Mouse (Mus musculus): Measurements from ENCODE around the gene Kcnk2. TPM values are rescaled to one million over a fixed set of nuclear protein-coding genes. Genes with fewer than 3 reads are reported as not detected.
A peak's percentile ranks its signal among the peaks of the same experiment; 100 is the strongest.

Gene Kcnk2
- polyA plus RNA-seq, 1 experiment from 2014 or later, result 0.32 TPM

GRCm38 (mm10) chr1:189343301-189344251, 58.5 kb downstream of the Kcnk2 start:
- Histone ChIP-seq H3K27ac (replicated peaks in 1 of 2; ENCODE audit: control insufficient read depth in 1 of 2, insufficient read depth in 1 of 2, low read depth in 2 of 2, low read length in 2 of 2) (no peak overlapping the region), H3K4me2 (ENCODE audit: low read length) (peak overlapping the region; percentile 100), H3K4me3 (ENCODE audit: control insufficient read depth in 1 of 2, insufficient read depth in 1 of 2, low read depth in 1 of 2, low read length in 2 of 2) (peak overlapping the region; percentile 41 to 64), H3K27me3 (ENCODE audit: control insufficient read depth, insufficient read depth, low read length) (peaks cover 31% of the 10 kb centered on the region), H3K4me1 (ENCODE audit: control insufficient read depth in 2 of 2, insufficient read depth in 2 of 2, low read length in 2 of 2) (peaks cover 4 to 10% of the 10 kb centered on the region in 2 experiments; a peak in 2 of 4 replicates), H3K36me3 (ENCODE audit: control insufficient read depth, insufficient read depth, low read length) (no peaks in the 10 kb centered on the region), H3K9me3 (ENCODE audit: control insufficient read depth, low read length) (no peaks in the 10 kb centered on the region), H3K9ac (ENCODE audit: low read length) (peak overlapping the region; percentile 73)
- 2% methylated on average over 69 of the region's 82 CpGs for WGBS
- ATAC-seq (ENCODE audit: insufficient number of reproducible peaks, insufficient read depth, low FRiP score, low read depth), result peak; percentile 46; the same call in 1 of the 2 replicates

DNA sequence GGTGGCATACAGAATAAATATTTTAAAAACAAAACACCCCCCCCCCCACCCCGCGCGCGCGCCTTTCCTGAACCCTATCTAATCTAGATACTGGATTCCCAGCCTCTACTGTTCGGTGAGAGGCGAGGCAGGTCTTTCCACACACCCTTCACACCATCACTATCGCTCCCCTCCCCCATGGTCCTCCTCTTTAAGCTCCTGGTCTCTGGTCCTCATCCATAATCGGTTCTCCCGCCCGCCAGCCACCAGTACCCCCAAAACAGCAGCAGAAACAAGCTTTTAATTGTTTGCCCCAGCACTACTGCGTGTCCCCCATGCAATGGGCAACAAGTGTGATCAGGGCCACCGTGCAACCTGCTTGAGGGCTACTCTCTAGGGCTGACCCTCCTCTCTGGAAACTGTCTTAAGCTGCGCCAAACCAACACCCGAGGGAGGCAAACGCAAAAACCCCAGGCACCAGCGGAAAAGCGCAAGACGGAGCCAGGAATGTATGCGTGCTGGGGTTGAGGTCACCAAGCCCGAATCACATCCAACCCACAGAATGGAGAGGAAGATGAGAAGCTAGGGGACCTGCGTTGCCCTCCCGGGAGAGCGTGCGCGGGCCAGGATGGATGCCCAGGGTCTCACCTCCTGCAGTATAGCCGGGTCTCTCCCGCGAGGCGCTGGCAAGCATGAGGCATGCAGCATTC, 59.5 kb downstream of the Kcnk2 start:
- WGBS, result 1% methylated on average over 30 of the region's 30 CpGs
- no peak overlapping the region for H3K9ac ChIP-seq (ENCODE audit: low read length)
- H3K4me1 ChIP-seq (ENCODE audit: control insufficient read depth in 2 of 2, insufficient read depth in 2 of 2, low read length in 2 of 2), result peaks cover 4 to 10% of the 10 kb centered on the region in 2 experiments; a peak in 2 of 4 replicates

GRCm38 (mm10) chr1:189341381-189341917, 60.6 kb downstream of the Kcnk2 start:
- peaks cover 31% of the 10 kb centered on the region for H3K27me3 ChIP-seq (ENCODE audit: control insufficient read depth, insufficient read depth, low read length)
- ATAC-seq (ENCODE audit: insufficient number of reproducible peaks, insufficient read depth, low FRiP score, low read depth), result no peak

More for the DNA sequence above, 59.5 kb downstream of the Kcnk2 start:
- Histone ChIP-seq H3K27me3 (ENCODE audit: control insufficient read depth, insufficient read depth, low read length) (peaks cover 31% of the 10 kb centered on the region), H3K4me3 (ENCODE audit: control insufficient read depth in 1 of 2, insufficient read depth in 1 of 2, low read depth in 1 of 2, low read length in 2 of 2) (peak overlapping the region; percentile 16 to 64), H3K27ac (replicated peaks in 1 of 2; ENCODE audit: control insufficient read depth in 1 of 2, insufficient read depth in 1 of 2, low read depth in 2 of 2, low read length in 2 of 2) (no peak overlapping the region), H3K36me3 (ENCODE audit: control insufficient read depth, insufficient read depth, low read length) (no peaks in the 10 kb centered on the region), H3K4me2 (ENCODE audit: low read length) (peak overlapping the region; percentile 100), H3K9me3 (ENCODE audit: control insufficient read depth, low read length) (no peaks in the 10 kb centered on the region)
- ATAC-seq (ENCODE audit: insufficient number of reproducible peaks, insufficient read depth, low FRiP score, low read depth), result no peak

DNA sequence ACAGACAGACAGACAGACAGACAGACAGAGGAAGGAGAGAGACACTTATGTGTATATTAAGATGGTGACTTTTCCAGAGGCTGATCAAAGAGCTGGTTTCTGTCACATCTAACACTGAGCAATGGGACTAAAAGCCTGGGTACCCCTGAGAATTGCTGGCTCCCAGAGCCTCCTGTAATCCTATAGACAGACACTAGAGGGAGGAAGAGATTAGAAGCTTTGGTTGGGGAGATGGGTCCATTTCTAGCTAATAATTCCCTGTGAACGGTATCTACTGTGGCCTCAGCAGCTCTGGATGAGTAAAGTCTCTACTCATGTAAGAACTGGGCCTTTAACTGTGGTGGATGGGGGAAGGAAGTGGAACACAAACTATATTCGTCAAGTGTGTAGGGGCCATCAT, 86.2 kb downstream of the Kcnk2 start:
- Histone ChIP-seq H3K4me3 (ENCODE audit: control insufficient read depth in 1 of 2, insufficient read depth in 1 of 2, low read depth in 1 of 2, low read length in 2 of 2) (no peak overlapping the region), H3K27ac (replicated peaks in 1 of 2; ENCODE audit: control insufficient read depth in 1 of 2, insufficient read depth in 1 of 2, low read depth in 2 of 2, low read length in 2 of 2) (no peak overlapping the region), H3K4me1 (ENCODE audit: control insufficient read depth in 2 of 2, insufficient read depth in 2 of 2, low read length in 2 of 2) (peaks cover 6 to 8% of the 10 kb centered on the region in 2 experiments), H3K36me3 (ENCODE audit: control insufficient read depth, insufficient read depth, low read length) (no peaks in the 10 kb centered on the region), H3K9me3 (ENCODE audit: control insufficient read depth, low read length) (no peaks in the 10 kb centered on the region), H3K27me3 (ENCODE audit: control insufficient read depth, insufficient read depth, low read length) (no peaks in the 10 kb centered on the region), H3K4me2 (ENCODE audit: low read length) (no peak overlapping the region), H3K9ac (ENCODE audit: low read length) (no peak overlapping the region)
- 58% methylated on average over 2 of the region's 2 CpGs for WGBS
- no peak for ATAC-seq (ENCODE audit: insufficient number of reproducible peaks, insufficient read depth, low FRiP score, low read depth)

More at GRCm38 (mm10) chr1:189341381-189341917, 60.6 kb downstream of the Kcnk2 start:
- Histone ChIP-seq H3K4me3 (ENCODE audit: control insufficient read depth in 1 of 2, insufficient read depth in 1 of 2, low read depth in 1 of 2, low read length in 2 of 2) (no peak overlapping the region), H3K4me1 (ENCODE audit: control insufficient read depth in 2 of 2, insufficient read depth in 2 of 2, low read length in 2 of 2) (peaks cover 4 to 10% of the 10 kb centered on the region in 2 experiments; a peak in 2 of 4 replicates), H3K4me2 (ENCODE audit: low read length) (no peak overlapping the region), H3K36me3 (ENCODE audit: control insufficient read depth, insufficient read depth, low read length) (no peaks in the 10 kb centered on the region), H3K9ac (ENCODE audit: low read length) (no peak overlapping the region), H3K27ac (replicated peaks in 1 of 2; ENCODE audit: control insufficient read depth in 1 of 2, insufficient read depth in 1 of 2, low read depth in 2 of 2, low read length in 2 of 2) (no peak overlapping the region), H3K9me3 (ENCODE audit: control insufficient read depth, low read length) (no peaks in the 10 kb centered on the region)
- WGBS, result 24% methylated on average over 4 of the region's 4 CpGs

DNA sequence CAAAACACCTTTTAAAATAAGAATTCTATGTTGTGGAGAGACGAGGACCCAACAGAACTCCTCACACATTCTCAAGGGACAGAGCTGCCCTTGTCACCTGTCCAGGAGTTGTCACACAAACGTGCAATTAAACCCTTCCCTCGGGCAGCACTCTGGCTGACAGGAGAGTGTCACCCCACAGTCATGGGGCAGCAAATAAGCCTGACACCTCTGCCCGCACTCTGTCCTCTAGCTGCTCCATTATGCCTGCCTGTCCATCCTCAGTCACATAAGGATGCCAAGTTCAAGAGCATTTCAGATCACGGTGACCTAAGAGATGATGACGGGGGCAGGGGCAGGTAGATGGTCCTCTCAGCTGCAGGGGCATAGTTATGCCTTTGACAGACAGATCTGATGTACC, 87.6 kb downstream of the Kcnk2 start:
- Histone ChIP-seq H3K9ac (ENCODE audit: low read length) (no peak overlapping the region), H3K36me3 (ENCODE audit: control insufficient read depth, insufficient read depth, low read length) (no peaks in the 10 kb centered on the region), H3K4me2 (ENCODE audit: low read length) (no peak overlapping the region), H3K27me3 (ENCODE audit: control insufficient read depth, insufficient read depth, low read length) (no peaks in the 10 kb centered on the region), H3K9me3 (ENCODE audit: control insufficient read depth, low read length) (no peaks in the 10 kb centered on the region), H3K27ac (replicated peaks in 1 of 2; ENCODE audit: control insufficient read depth in 1 of 2, insufficient read depth in 1 of 2, low read depth in 2 of 2, low read length in 2 of 2) (no peak overlapping the region), H3K4me3 (ENCODE audit: control insufficient read depth in 1 of 2, insufficient read depth in 1 of 2, low read depth in 1 of 2, low read length in 2 of 2) (no peak overlapping the region), H3K4me1 (ENCODE audit: control insufficient read depth in 2 of 2, insufficient read depth in 2 of 2, low read length in 2 of 2) (peaks cover 6 to 15% of the 10 kb centered on the region in 2 experiments)
- WGBS, result 74% methylated on average over 6 of the region's 6 CpGs
- ATAC-seq (ENCODE audit: insufficient number of reproducible peaks, insufficient read depth, low FRiP score, low read depth), result no peak

DNA sequence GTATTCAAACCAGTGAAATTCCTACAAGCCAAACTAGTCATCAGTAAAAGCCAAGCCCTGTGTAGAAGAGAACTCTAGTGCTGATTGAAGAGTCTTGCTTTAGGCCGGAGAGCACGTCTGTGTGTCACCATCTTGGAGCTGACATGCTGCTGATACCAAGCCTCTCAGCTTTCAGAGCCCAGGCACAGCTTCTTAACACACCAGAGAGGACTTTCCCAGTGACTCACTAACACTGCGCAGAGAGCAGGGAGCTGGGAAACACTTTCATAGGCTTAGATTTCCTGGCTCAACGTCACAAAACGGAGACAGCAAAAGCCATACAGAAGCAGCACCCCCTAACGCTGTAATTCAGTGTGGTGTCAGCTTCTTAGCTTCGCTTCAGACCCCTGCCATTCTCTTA, 88.3 kb downstream of the Kcnk2 start:
- Histone ChIP-seq H3K27ac (replicated peaks in 1 of 2; ENCODE audit: control insufficient read depth in 1 of 2, insufficient read depth in 1 of 2, low read depth in 2 of 2, low read length in 2 of 2) (no peak overlapping the region; a peak in 1 of 4 replicates), H3K4me1 (ENCODE audit: control insufficient read depth in 2 of 2, insufficient read depth in 2 of 2, low read length in 2 of 2) (peaks cover 4 to 15% of the 10 kb centered on the region in 2 experiments), H3K9me3 (ENCODE audit: control insufficient read depth, low read length) (no peaks in the 10 kb centered on the region), H3K9ac (ENCODE audit: low read length) (no peak overlapping the region), H3K36me3 (ENCODE audit: control insufficient read depth, insufficient read depth, low read length) (no peaks in the 10 kb centered on the region), H3K27me3 (ENCODE audit: control insufficient read depth, insufficient read depth, low read length) (no peaks in the 10 kb centered on the region), H3K4me3 (ENCODE audit: control insufficient read depth in 1 of 2, insufficient read depth in 1 of 2, low read depth in 1 of 2, low read length in 2 of 2) (no peak overlapping the region), H3K4me2 (ENCODE audit: low read length) (no peak overlapping the region)
- WGBS, result 23% methylated on average over 7 of the region's 7 CpGs
- ATAC-seq (ENCODE audit: insufficient number of reproducible peaks, insufficient read depth, low FRiP score, low read depth), result no peak

DNA sequence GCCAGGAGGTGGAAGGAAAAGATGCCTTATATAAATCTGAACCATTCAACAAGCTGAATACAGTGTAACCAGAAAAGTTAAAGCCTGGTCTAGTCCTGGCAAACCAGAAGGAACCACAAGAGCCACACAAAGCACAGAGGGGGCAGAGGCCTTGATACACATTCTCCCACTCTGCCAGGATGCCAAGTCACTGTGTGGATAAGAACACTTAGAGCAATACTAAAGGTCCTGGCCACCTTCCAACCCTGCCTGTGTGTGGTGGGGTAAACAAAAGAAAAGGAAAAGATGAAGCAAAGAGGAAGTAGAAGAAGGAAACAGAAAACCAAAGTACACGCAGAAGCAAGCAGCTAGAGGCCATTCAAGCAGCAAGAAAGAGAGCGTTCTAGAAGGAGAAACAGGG, 91.9 kb downstream of the Kcnk2 start:
- H3K4me2 ChIP-seq (ENCODE audit: low read length), result no peak overlapping the region
- H3K4me1 ChIP-seq (ENCODE audit: control insufficient read depth in 2 of 2, insufficient read depth in 2 of 2, low read length in 2 of 2), result peaks cover 4 to 15% of the 10 kb centered on the region in 2 experiments
- H3K36me3 ChIP-seq (ENCODE audit: control insufficient read depth, insufficient read depth, low read length), result no peaks in the 10 kb centered on the region
- H3K4me3 ChIP-seq (ENCODE audit: control insufficient read depth in 1 of 2, insufficient read depth in 1 of 2, low read depth in 1 of 2, low read length in 2 of 2), result no peak overlapping the region
- no peaks in the 10 kb centered on the region for H3K27me3 ChIP-seq (ENCODE audit: control insufficient read depth, insufficient read depth, low read length)
- no peak overlapping the region for H3K27ac ChIP-seq (replicated peaks in 1 of 2; ENCODE audit: control insufficient read depth in 1 of 2, insufficient read depth in 1 of 2, low read depth in 2 of 2, low read length in 2 of 2)
- H3K9ac ChIP-seq (ENCODE audit: low read length), result no peak overlapping the region
- no peaks in the 10 kb centered on the region for H3K9me3 ChIP-seq (ENCODE audit: control insufficient read depth, low read length)
- 76% methylated on average over 2 of the region's 2 CpGs for WGBS
- ATAC-seq (ENCODE audit: insufficient number of reproducible peaks, insufficient read depth, low FRiP score, low read depth), result no peak
